Mouse (Mus musculus) CH12.LX (cell line): Measurements from ENCODE around the gene 4930595D18Rik. TPM values are rescaled to one million over a fixed set of nuclear protein-coding genes. Genes with fewer than 3 reads are reported as not detected.
A peak's percentile ranks its signal among the peaks of the same experiment; 100 is the strongest.

Experiments used
- DNase-seq: peaks from one replicate; pipeline ENCODE4 v3.0.0-alpha.2; 2013; ENCODE audit errors: extremely low read depth
- H3K27ac ChIP-seq: 2 replicates; pipeline ENCODE4 v1.5.1; 2012; ENCODE audit warnings: low read depth, mild to moderate bottlenecking, control low read depth, moderate library complexity; ENCODE audit not compliant: insufficient read depth
- H3K27me3 ChIP-seq: replicated peaks from 2 replicates; pipeline ENCODE3; 2012; ENCODE audit warnings: inconsistent platforms
- H3K36me3 ChIP-seq, 2 experiments: replicated peaks in 1 of 2; 2 replicates each; pipeline versions ENCODE3 to v1.6.1; 2012; ENCODE audit warnings: inconsistent platforms in 1 of 2, low read length in 1 of 2, mild to moderate bottlenecking in 1 of 2, mixed read lengths in 1 of 2, moderate library complexity in 1 of 2; ENCODE audit not compliant: control insufficient read depth in 1 of 2, insufficient read depth in 1 of 2
- H3K4me1 ChIP-seq, 2 experiments: 2 replicates each; pipeline ENCODE4 v1.6.1; 2012; ENCODE audit warnings: inconsistent platforms in 1 of 2, moderate library complexity in 1 of 2; ENCODE audit not compliant: insufficient read depth in 2 of 2, control insufficient read depth in 1 of 2
- H3K4me2 ChIP-seq: 2 replicates; pipeline ENCODE4 v1.6.1; 2012; ENCODE audit warnings: low read depth, mild to moderate bottlenecking, control low read depth; ENCODE audit not compliant: poor library complexity, insufficient read depth, severe bottlenecking
- H3K4me3 ChIP-seq, 3 experiments: fragments of 150-350 bp in 1 of 3; sonication (generic) in 1 of 3; replicated peaks in 1 of 3; 2 replicates each; pipeline versions ENCODE3 to v1.5.1; 2011 to 2012; ENCODE audit warnings: low read depth in 2 of 3, low read length in 2 of 3, mild to moderate bottlenecking in 2 of 3, moderate library complexity in 2 of 3, control low read depth in 1 of 3, improper control_type of control experiment in 1 of 3, inconsistent platforms in 1 of 3, mixed read lengths in 1 of 3; ENCODE audit not compliant: poor library complexity in 1 of 3
- H3K79me2 ChIP-seq: replicated peaks from 2 replicates; pipeline ENCODE4 v1.6.1; 2012; ENCODE audit warnings: mild to moderate bottlenecking, moderate library complexity; ENCODE audit not compliant: control insufficient read depth, poor library complexity, insufficient read depth, severe bottlenecking; ENCODE audit errors: extremely low read depth
- H3K9ac ChIP-seq: 2 replicates; pipeline ENCODE4 v1.6.1; 2012; ENCODE audit warnings: low read depth, mild to moderate bottlenecking, control low read depth, moderate library complexity; ENCODE audit not compliant: insufficient read depth
- H3K9me3 ChIP-seq: replicated peaks from 2 replicates; pipeline ENCODE3; 2012; ENCODE audit warnings: low read length, inconsistent platforms, mixed read lengths
- BHLHE40 ChIP-seq: IDR thresholded peaks from 2 replicates; pipeline ENCODE4 v1.6.1; 2011; ENCODE audit warnings: mild to moderate bottlenecking, low read depth, low read length, improper control_type of control experiment
- CHD1 ChIP-seq: IDR thresholded peaks from 2 replicates; pipeline ENCODE4 v1.6.1; 2012; ENCODE audit warnings: low read depth, low read length, improper control_type of control experiment, inconsistent platforms
- CTCF ChIP-seq, 2 experiments: IDR thresholded peaks in 1 of 2; conservative IDR thresholded peaks in 1 of 2; 2 replicates each; pipeline ENCODE4 v1.5.1; 2011 to 2012; ENCODE audit warnings: low read depth in 2 of 2, low read length in 2 of 2, improper control_type of control experiment in 1 of 2, inconsistent platforms in 1 of 2, mild to moderate bottlenecking in 1 of 2, moderate library complexity in 1 of 2
- ELF1 ChIP-seq: IDR thresholded peaks from 2 replicates; pipeline ENCODE4 v1.6.1; 2014; ENCODE audit warnings: low read depth, mild to moderate bottlenecking, inconsistent platforms, low read length, improper control_type of control experiment
- GABPA ChIP-seq: IDR thresholded peaks from 2 replicates; pipeline ENCODE4 v1.6.1; 2012; ENCODE audit warnings: low read depth, low read length, improper control_type of control experiment, inconsistent platforms; ENCODE audit not compliant: insufficient replicate concordance
- HCFC1 ChIP-seq: IDR thresholded peaks from 2 replicates; pipeline ENCODE4 v1.6.1; 2012; ENCODE audit warnings: low read depth, mild to moderate bottlenecking, inconsistent platforms, low read length, improper control_type of control experiment
- IRF4 ChIP-seq: IDR thresholded peaks from 2 replicates; pipeline ENCODE4 v1.6.1; 2014; ENCODE audit warnings: low read depth, mild to moderate bottlenecking, inconsistent platforms, low read length, improper control_type of control experiment
- KAT2A ChIP-seq: IDR thresholded peaks from 2 replicates; pipeline ENCODE4 v1.6.1; 2012; ENCODE audit warnings: low read length, improper control_type of control experiment, inconsistent platforms; ENCODE audit not compliant: insufficient replicate concordance
- MAFK ChIP-seq: IDR thresholded peaks from 2 replicates; pipeline ENCODE4 v1.6.1; 2011; ENCODE audit warnings: low read length, improper control_type of control experiment; ENCODE audit not compliant: insufficient replicate concordance
- MAX ChIP-seq: IDR thresholded peaks from 2 replicates; pipeline ENCODE4 v1.6.1; 2011; ENCODE audit warnings: low read length, improper control_type of control experiment
- MAZ ChIP-seq: IDR thresholded peaks from 2 replicates; pipeline ENCODE4 v1.6.1; 2012; ENCODE audit warnings: low read depth, mild to moderate bottlenecking, inconsistent platforms, low read length, improper control_type of control experiment, moderate library complexity
- MEF2A ChIP-seq: IDR thresholded peaks from 2 replicates; pipeline ENCODE4 v1.6.1; 2014; ENCODE audit warnings: low read depth, mild to moderate bottlenecking, inconsistent platforms, low read length, improper control_type of control experiment, borderline replicate concordance
- MXI1 ChIP-seq: IDR thresholded peaks from 2 replicates; pipeline ENCODE4 v1.6.1; 2011; ENCODE audit warnings: mild to moderate bottlenecking, low read depth, low read length, improper control_type of control experiment
- NELFE ChIP-seq: IDR thresholded peaks from 2 replicates; pipeline ENCODE4 v1.6.1; 2011; ENCODE audit warnings: low read depth, low read length, improper control_type of control experiment
- NRF1 ChIP-seq: IDR thresholded peaks from 2 replicates; pipeline ENCODE4 v1.6.1; 2014; ENCODE audit warnings: low read depth, mild to moderate bottlenecking, inconsistent platforms, low read length, improper control_type of control experiment, moderate library complexity
- POLR2A ChIP-seq: IDR thresholded peaks from 2 replicates; pipeline ENCODE4 v1.6.1; 2011; ENCODE audit warnings: low read depth, mild to moderate bottlenecking, improper control_type of control experiment, low read length
- POLR2AphosphoS2 ChIP-seq: IDR thresholded peaks from 2 replicates; pipeline ENCODE4 v1.6.1; 2011; ENCODE audit warnings: low read depth, low read length, improper control_type of control experiment
- RAD21 ChIP-seq: IDR thresholded peaks from 2 replicates; pipeline ENCODE4 v1.6.1; 2011; ENCODE audit warnings: low read depth, mild to moderate bottlenecking, low read length, improper control_type of control experiment, moderate library complexity
- RCOR1 ChIP-seq: conservative IDR thresholded peaks from 2 replicates; pipeline ENCODE4 v1.6.1; 2012; ENCODE audit warnings: low read depth, mild to moderate bottlenecking, inconsistent platforms, low read length, improper control_type of control experiment
- SIN3A ChIP-seq: IDR thresholded peaks from 2 replicates; pipeline ENCODE4 v1.6.1; 2012; ENCODE audit warnings: low read length, improper control_type of control experiment, inconsistent platforms
- SMC3 ChIP-seq: IDR thresholded peaks from 2 replicates; pipeline ENCODE4 v1.6.1; 2011; ENCODE audit warnings: low read depth, low read length, improper control_type of control experiment
- TBP ChIP-seq: conservative IDR thresholded peaks from 2 replicates; pipeline ENCODE4 v1.6.1; 2011; ENCODE audit warnings: low read depth, low read length, improper control_type of control experiment
- TCF12 ChIP-seq: IDR thresholded peaks from 2 replicates; pipeline ENCODE4 v1.6.1; 2014; ENCODE audit warnings: low read depth, mild to moderate bottlenecking, inconsistent platforms, low read length, improper control_type of control experiment
- UBTF ChIP-seq: IDR thresholded peaks from 2 replicates; pipeline ENCODE4 v1.6.1; 2012; ENCODE audit warnings: low read depth, mild to moderate bottlenecking, inconsistent platforms, low read length, improper control_type of control experiment, moderate library complexity
- USF1 ChIP-seq: IDR thresholded peaks from 2 replicates; pipeline ENCODE4 v1.6.1; 2014; ENCODE audit warnings: low read depth, mild to moderate bottlenecking, inconsistent platforms, low read length, improper control_type of control experiment
- USF2 ChIP-seq: conservative IDR thresholded peaks from 2 replicates; pipeline ENCODE4 v1.6.1; 2011; ENCODE audit warnings: low read depth, low read length, improper control_type of control experiment
- ZC3H11A ChIP-seq: IDR thresholded peaks from 2 replicates; pipeline ENCODE4 v1.6.1; 2012; ENCODE audit warnings: low read depth, mild to moderate bottlenecking, inconsistent platforms, low read length, improper control_type of control experiment
- ZMIZ1 ChIP-seq: IDR thresholded peaks from 2 replicates; pipeline ENCODE4 v1.6.1; 2012; ENCODE audit warnings: low read depth, mild to moderate bottlenecking, inconsistent platforms, low read length, improper control_type of control experiment
- ZNF384 ChIP-seq: IDR thresholded peaks from 2 replicates; pipeline ENCODE4 v1.6.1; 2012; ENCODE audit warnings: low read depth, low read length, improper control_type of control experiment, inconsistent platforms
- dilution Hi-C: fragments of 300-500 bp; cut with MboI; formaldehyde crosslinking; loops from 2 replicates; pipeline ENCODE4 v1.14.3; 2020; ENCODE audit warnings: low sequenced_read_pairs; ENCODE audit not compliant: extremely low pct_unique_long_range_greater_than_20kb, extremely low pct_ligation_motif_present
- in situ Hi-C: fragments of 300-500 bp; cut with MboI; formaldehyde crosslinking; loops from 3 replicates; pipeline ENCODE4 v1.14.3; 2019; ENCODE audit warnings: low sequenced_read_pairs, low pct_ligation_motif_present, low pct_unique_long_range_greater_than_20kb, mixed read lengths
- polyA plus RNA-seq: library from polyadenylated mRNA; unstranded; fragments of >175 nt; gene quantifications from 2 replicates; pipeline ENCODE4 v1.2.1, GENCODE M21; 2012; ENCODE audit warnings: low read depth; ENCODE audit not compliant: insufficient read length
- total RNA-seq, 2 experiments: library from RNA; depleted of rRNA; stranded (reverse); fragments of 300-350 nt in 1 of 2; fragments of >200 nt in 1 of 2; gene quantifications; 2 replicates each; pipeline ENCODE4 v1.2.3; 2012 to 2014

Gene 4930595D18Rik
- total and polyA plus RNA-seq, 3 experiments: 0.57 TPM; not detected in 2

GRCm38 (mm10) chr12:111166681-111167289 is 17.5 kb downstream of the 4930595D18Rik start:
- TF ChIP-seq MXI1 (peak; percentile 76; the same call in 1 of the 2 replicates), UBTF (peak; percentile 61; the same call in 1 of the 2 replicates), SIN3A (peak; percentile 80; the same call in 1 of the 2 replicates), MAX (peak; percentile 41; the same call in 1 of the 2 replicates), ZNF384 (no peak)
- TF ChIP-seq, all 38 proteins: peak for 4
- peak overlapping the region; percentile 82 for H3K27ac ChIP-seq
- no peaks in the 10 kb centered on the region for H3K27me3 ChIP-seq
- dilution Hi-C loops (no loop called here), in situ Hi-C loops (loop anchor here (10.0 kb wide), 1 partner anchor 88 kb away; no protein-coding TSS in a partner anchor)
- peaks cover 55% of the 10 kb centered on the region for H3K79me2 ChIP-seq
- no peak for DNase-seq
- peak overlapping the region; percentile 66 to 84 (median 80) for H3K4me3 ChIP-seq
- peak overlapping the region; percentile 12; the same call in 1 of the 2 replicates for H3K4me2 ChIP-seq
- H3K9ac ChIP-seq: peak overlapping the region; percentile 82
- no peaks in the 10 kb centered on the region for H3K9me3 ChIP-seq
- H3K4me1 ChIP-seq: peaks cover 10 to 56% of the 10 kb centered on the region in 2 experiments
- H3K36me3 ChIP-seq: peaks cover 4 to 26% of the 10 kb centered on the region in 2 experiments

GRCm38 (mm10) chr12:111165831-111166591 is 18.3 kb downstream of the 4930595D18Rik start, which contains the start of gene Traf3:
TSS of gene Traf3 (plus strand) at chr12:111166370.
- in situ Hi-C loops (loop anchor here (10.0 kb wide), 1 partner anchor 89 kb away; no protein-coding TSS in a partner anchor), dilution Hi-C loops (no loop called here)
- peak; percentile 71 for DNase-seq
- Histone ChIP-seq H3K36me3 (peaks cover 0 to 19% of the 10 kb centered on the region in 2 experiments), H3K4me1 (peaks cover 10 to 51% of the 10 kb centered on the region in 2 experiments), H3K27ac (peak within 1 kb of the TSS; percentile 91), H3K4me2 (peak within 1 kb of the TSS; percentile 81), H3K9me3 (no peaks in the 10 kb centered on the region), H3K27me3 (no peaks in the 10 kb centered on the region), H3K9ac (peak within 1 kb of the TSS; percentile 82), H3K79me2 (peaks cover 54% of the 10 kb centered on the region), H3K4me3 (peak within 1 kb of the TSS; percentile 66 to 84 (median 80))
- TF ChIP-seq GABPA: no peak
- no peak for TF ChIP-seq ZNF384
- TF ChIP-seq ZMIZ1: peak; percentile 30; the same call in 1 of the 2 replicates
- TF ChIP-seq SMC3: no peak
- TF ChIP-seq KAT2A: no peak
- TF ChIP-seq BHLHE40: peak; percentile 67
- no peak; the same call in 1 of the 2 replicates for TF ChIP-seq HCFC1
- TF ChIP-seq NELFE: peak; percentile 36; the same call in 1 of the 2 replicates
- no peak for TF ChIP-seq MEF2A
- TF ChIP-seq MAFK: no peak
- TF ChIP-seq RCOR1: no peak
- TF ChIP-seq MAZ: no peak
- peak; percentile 54 for TF ChIP-seq TCF12
- TF ChIP-seq UBTF: no peak; the same call in 1 of the 2 replicates
- TF ChIP-seq ZC3H11A: no peak
- no peak for TF ChIP-seq USF1
- TF ChIP-seq TBP: no peak
- no peak for TF ChIP-seq USF2
- no peak; the same call in 1 of the 2 replicates for TF ChIP-seq POLR2AphosphoS2
- peak; percentile 69 for TF ChIP-seq ELF1
- no peak; the same call in 1 of the 2 replicates for TF ChIP-seq IRF4
- TF ChIP-seq RAD21: no peak
- TF ChIP-seq SIN3A: no peak
- no peak for TF ChIP-seq CTCF (conservative IDR thresholded peaks at IDR 0.05 in 1 of 2, IDR thresholded peaks at IDR 0.05 in 1 of 2; ENCODE audit: low read depth in 2 of 2, low read length in 2 of 2)
- TF ChIP-seq POLR2A: peak; percentile 77
- TF ChIP-seq NRF1: peak; percentile 74
- TF ChIP-seq MXI1: peak; percentile 67
- no peak for TF ChIP-seq CHD1
